Mouse (Mus musculus) adrenal gland, postnatal 10 days (tissue): ENCODE measurements at regions not wholly inside any gene's neighbourhood (a gene's known extent, or its start where the extent isn't known, plus 50 kb on each side); places are given as distances from the start of the nearest gene placed in this dataset.

ENCODE experiments used
- DNase-seq: peaks from one replicate; pipeline ENCODE4 v3.0.0; 2021; ENCODE audit warnings: mixed read lengths

- no peak for DNase-seq
Observed at GRCm38 (mm10) chr16:29147766-29148165, 61.7 kb upstream of the Hrasls start.

- DNase-seq, result no peak
Observed at GRCm38 (mm10) chr16:29119217-29119616, 90.3 kb upstream of the Hrasls start.

- DNase-seq, result no peak
Observed at GRCm38 (mm10) chr16:29096791-29097190, 112.7 kb upstream of the Hrasls start.

- DNase-seq, result peak; percentile 26
Observed at GRCm38 (mm10) chr16:29065961-29066360, 136.5 kb upstream of the Mb21d2 start.

DNA sequence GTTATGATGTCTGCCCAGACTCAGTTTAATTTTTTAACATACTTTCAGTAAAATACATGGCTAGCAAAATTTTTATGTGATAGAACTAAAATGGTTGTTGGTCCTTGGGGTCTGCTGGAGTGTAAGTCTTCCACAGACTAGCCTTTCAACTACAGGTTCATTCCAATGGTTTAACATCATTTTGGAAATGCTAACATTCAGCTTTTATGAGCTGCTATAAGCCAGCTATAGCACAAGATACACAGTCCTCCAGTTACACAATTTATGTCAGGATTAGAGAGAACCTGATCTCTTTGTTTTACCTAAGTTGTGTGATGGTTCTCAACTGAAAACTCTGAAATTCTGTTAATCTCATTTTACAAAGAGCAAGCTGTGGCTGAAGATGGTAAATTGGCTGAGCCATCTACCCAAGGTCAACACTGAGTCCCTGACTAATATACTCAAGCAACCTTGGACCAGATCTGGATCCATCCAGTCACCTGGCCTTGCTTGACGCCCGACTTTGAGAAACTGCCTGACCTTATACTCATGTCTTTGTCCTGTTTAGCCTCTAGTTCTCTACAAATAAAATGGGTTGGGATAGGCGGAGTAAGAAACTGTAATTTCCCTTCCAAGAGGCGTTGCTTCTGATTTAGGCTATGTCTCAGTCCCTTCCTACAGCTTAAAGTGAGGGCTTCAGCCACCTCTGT, 135.8 kb upstream of the Mb21d2 start:
- peak; percentile 16 for DNase-seq

DNA sequence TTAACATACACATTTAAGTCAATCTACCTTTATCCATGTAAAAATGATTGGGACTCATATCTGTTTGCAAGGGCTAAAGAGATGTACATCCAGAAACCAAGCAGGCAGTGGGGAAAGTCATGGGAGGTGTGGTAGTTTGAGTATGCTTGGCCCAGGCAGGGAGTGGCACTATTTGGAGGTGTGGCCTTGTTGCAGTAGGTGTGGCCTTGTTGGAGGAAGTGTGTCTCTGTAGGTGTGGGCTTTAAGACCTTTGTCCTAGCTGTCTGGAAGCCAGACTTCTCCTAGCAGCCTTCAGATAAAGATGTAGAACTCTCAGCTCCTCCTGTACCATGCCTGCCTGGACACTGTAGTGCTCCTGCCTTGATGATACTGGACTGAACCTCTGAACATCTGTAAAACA, 133.9 kb upstream of the Mb21d2 start:
- no peak for DNase-seq

- DNase-seq, result no peak
Observed at GRCm38 (mm10) chr16:29057076-29057475, 127.6 kb upstream of the Mb21d2 start.

DNA sequence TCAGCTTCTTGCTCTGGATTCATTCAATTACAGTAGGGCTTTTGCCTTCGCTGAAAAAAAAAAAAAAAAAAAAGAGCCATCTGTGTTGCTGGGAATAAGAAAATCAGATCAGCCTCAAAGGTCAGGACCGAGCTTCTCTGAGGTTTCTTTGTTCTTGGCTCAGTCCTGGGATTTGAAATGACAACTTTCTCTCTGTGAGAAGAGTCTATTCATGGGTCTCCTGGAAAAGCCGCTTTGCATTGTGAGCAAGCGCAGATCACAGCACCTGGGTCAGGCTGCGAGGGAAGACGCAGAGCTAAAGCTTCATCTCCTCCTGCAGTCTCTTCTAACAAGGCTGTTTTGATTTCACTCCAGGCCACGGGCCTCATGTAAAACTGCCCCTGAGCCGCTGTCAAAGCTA, 125.0 kb upstream of the Mb21d2 start:
- no peak for DNase-seq

- no peak for DNase-seq
Observed at GRCm38 (mm10) chr16:29046453-29046993, 117.0 kb upstream of the Mb21d2 start.

- no peak for DNase-seq
Observed at GRCm38 (mm10) chr16:29035523-29035922, 106.0 kb upstream of the Mb21d2 start.

DNA sequence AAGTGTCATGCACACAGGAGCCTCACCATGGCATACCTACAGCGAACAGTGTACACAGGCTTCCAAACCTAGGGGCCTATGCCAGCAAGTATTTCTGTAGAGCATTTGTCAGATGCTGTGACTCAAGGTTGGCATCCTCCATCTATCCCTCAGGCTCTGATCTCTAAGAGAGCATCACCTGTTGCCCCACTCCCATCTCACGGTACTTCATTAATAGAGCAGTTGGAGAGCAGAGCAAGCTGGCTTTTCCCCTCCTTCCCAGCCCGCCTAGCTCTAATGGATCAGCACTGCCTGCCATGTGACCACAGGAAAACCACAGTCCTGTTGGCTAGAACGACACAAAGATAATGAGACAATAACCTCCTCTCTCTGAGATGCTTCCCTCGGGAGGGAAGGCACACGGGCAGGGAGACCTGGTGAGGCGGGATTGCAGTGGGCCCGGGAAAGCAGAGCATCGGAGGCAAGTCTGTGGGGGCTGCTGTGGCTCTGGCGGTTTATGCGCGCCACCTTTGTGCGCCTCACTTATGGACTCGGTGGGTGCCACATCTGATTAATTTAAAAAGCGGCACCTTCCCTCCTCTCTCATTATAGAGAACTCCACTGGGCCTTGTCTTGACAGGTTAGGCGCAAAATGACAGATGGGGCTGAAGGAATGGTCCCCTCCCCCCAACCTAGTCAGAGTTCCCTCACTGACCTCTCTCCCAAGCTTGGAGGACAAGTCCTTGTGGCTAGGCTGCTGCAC, 104.8 kb upstream of the Mb21d2 start:
- DNase-seq, result no peak

DNA sequence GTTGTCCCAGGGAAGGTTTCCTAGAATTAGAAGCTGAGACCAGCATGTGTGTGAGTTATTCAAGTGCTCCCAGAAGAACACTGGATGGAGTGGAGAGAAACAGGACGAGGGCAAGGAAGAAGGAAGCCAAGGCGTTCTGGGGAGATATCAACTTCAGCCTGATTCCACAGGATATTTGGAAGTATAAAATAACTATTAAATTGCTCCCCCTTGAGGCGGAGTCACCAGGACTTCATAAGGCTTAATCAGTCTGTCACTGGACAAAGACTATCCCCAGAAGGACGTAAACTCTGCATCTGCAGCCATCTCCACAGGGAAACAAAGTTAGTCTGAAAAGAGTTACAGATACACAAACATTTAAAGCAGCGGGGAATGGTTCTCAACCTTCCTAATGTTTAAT, 103.9 kb upstream of the Mb21d2 start:
- peak; percentile 19 for DNase-seq

DNA sequence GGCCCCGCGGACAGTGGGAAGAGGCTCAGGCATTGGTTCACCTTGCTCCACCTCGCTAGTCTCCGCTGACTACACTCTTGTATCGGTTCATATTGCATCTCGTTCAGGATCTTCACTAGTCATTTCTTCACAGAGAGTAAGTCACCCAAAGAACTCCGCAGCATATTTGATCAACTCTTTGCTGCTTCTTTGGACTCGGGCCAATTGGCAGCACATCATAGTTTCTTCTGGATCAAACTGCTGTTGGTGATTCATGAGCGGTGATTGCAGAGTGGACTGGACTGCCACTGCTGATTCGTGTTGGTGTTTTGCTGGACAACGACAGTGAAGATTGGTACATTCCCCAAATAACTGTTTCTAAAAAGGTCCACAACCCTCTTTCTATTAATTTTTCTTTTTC, 98.4 kb upstream of the Mb21d2 start:
- DNase-seq, result peak; percentile 49

GRCm38 (mm10) chr16:29001249-29001648, 71.8 kb upstream of the Mb21d2 start:
- DNase-seq, result peak; percentile 74

GRCm38 (mm10) chr16:28999641-29000040, 70.2 kb upstream of the Mb21d2 start:
- DNase-seq, result no peak

DNA sequence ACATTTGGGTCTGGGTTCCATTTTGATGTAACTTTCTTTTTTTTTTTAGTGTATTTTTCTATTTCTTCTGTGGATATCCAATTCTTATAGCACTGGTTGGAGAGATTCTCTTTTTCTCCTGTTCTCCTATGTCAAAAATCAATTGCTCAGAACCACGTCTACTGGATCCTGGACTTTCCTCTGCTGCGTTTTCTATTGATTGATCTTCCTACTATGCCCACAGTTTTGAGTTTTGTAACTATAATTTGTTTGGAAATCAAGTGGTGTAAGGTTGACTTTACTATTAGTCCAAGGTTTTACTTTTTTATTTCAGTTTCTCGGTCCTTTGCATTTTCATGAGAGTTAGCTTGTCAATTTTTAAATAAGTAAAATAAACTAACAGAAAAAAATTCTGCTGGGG, 67.2 kb upstream of the Mb21d2 start:
- no peak for DNase-seq

DNA sequence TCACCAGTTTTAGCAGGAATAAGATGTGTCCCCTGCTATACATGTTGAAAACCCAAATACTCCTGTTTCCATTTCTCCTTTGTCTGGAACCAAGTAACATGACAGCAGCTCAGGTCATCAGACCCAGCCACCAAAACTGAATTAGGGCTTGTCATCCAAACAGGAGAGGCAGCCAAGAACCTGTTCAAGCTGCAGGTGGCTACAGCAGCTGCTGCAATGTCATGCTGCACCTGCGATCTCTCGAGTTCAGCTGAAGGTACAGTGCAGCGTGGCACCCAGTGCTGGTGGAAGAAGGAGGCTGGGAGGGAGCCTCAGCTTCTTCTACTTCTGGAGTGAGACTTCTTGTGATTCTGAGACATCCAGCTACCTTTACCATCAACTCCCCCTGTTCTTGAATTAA, 61.2 kb upstream of the Mb21d2 start:
- DNase-seq, result no peak

GRCm38 (mm10) chr16:28984931-28985330, 55.5 kb upstream of the Mb21d2 start:
- no peak for DNase-seq

DNA sequence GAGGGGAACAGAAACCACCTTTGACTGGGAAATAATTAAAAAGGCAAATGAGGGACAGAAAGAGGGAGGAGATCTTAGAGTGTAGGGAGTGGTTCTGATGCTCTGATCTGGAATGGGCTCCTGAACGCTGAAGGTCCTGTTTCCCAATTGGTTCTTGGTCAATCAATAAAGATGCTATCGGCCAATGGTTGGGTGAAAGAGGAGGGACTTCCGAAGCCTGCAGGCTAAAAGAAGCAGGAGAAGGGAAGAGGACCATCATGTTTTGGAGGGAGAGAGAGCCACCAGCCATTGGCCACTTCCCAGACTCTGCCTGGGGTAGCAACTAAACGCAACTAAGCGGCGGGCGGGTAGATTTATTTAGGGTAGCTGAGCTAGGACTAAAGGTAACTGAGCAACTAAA, 53.4 kb upstream of the Mb21d2 start:
- DNase-seq, result no peak
